ENCODE assay signal across 8 mouse cellular contexts in genomic region chr2:116066057-116066941, GRCm38 (mm10). TPM values are rescaled to one million over a fixed set of nuclear protein-coding genes. Genes with fewer than 3 reads are reported as not detected.
DNase-seq lines count a peak whose midpoint lies in the region; ATAC-seq lines count a peak whose summit lies in the region.

No protein-coding gene starts in this region.

- H3K9ac ChIP-seq in limb, embryonic 15.5 days, result peak overlapping the region; percentile 35
- peak overlapping the region; percentile 90 for H3K9ac ChIP-seq in neural tube, embryonic 11.5 days (ENCODE audit: low read length)

- peak overlapping the region; percentile 48 for H3K4me3 ChIP-seq in limb, embryonic 15.5 days
- peak overlapping the region; percentile 87 for H3K4me3 ChIP-seq in neural tube, embryonic 11.5 days (ENCODE audit: low read depth, low read length)

- H3K9me3 ChIP-seq in limb, embryonic 15.5 days, result no peaks in the 10 kb centered on the region
- H3K9me3 ChIP-seq in neural tube, embryonic 11.5 days (ENCODE audit: control insufficient read depth, low read length), result no peaks in the 10 kb centered on the region

- no peak for ATAC-seq in limb, embryonic 15.5 days (ENCODE audit: insufficient number of reproducible peaks, low FRiP score, low TSS enrichment, low read depth)
- ATAC-seq in neural tube, embryonic 11.5 days (ENCODE audit: insufficient read depth, low FRiP score, low TSS enrichment), result peak; percentile 24

- no peaks in the 10 kb centered on the region for H3K36me3 ChIP-seq in limb, embryonic 15.5 days
- H3K36me3 ChIP-seq in neural tube, embryonic 11.5 days (ENCODE audit: control insufficient read depth, insufficient read depth, low read length), result no peaks in the 10 kb centered on the region

- H3K27ac ChIP-seq in limb, embryonic 15.5 days, result peak overlapping the region; percentile 85
- peak overlapping the region; percentile 99 for H3K27ac ChIP-seq in neural tube, embryonic 11.5 days (ENCODE audit: low read depth, low read length)

- DNase-seq in right cerebral cortex, postnatal 10 days (ENCODE audit: low spot score in 2 of 2), result peak; percentile 66 to 70
- no peak for DNase-seq in right cerebral cortex, postnatal 36 days (ENCODE audit: low spot score in 2 of 2)
- peak; percentile 72 for DNase-seq in embryo, embryonic 10 days (ENCODE audit: low spot score)
- peak; percentile 51 to 61 for DNase-seq in heart, postnatal 14 days
- DNase-seq in neural tube, embryonic 11.5 days (ENCODE audit: low spot score), result peak; percentile 69
- DNase-seq in frontal cortex, adult 2 months (ENCODE audit: extremely low spot score in 1 of 2, low spot score in 1 of 2), result no peak
- DNase-seq in thymus, postnatal 36 days, result no peak

- peaks cover 54% of the 10 kb centered on the region for H3K27me3 ChIP-seq in limb, embryonic 15.5 days
- no peaks in the 10 kb centered on the region for H3K27me3 ChIP-seq in neural tube, embryonic 11.5 days (ENCODE audit: control insufficient read depth, insufficient read depth, low read length)

- WGBS in limb, embryonic 15.5 days, result under 1% methylated on average over 36 of the region's 36 CpGs
- WGBS in neural tube, embryonic 11.5 days, result under 1% methylated on average over 36 of the region's 36 CpGs

- H3K4me1 ChIP-seq in limb, embryonic 15.5 days, result peaks cover 52% of the 10 kb centered on the region
- no peaks in the 10 kb centered on the region for H3K4me1 ChIP-seq in neural tube, embryonic 11.5 days (ENCODE audit: control insufficient read depth, insufficient read depth, low read length)

- H3K4me2 ChIP-seq in limb, embryonic 15.5 days, result peak overlapping the region; percentile 82
- peak overlapping the region; percentile 99 for H3K4me2 ChIP-seq in neural tube, embryonic 11.5 days (ENCODE audit: low read depth)

- intact Hi-C loops in heart, postnatal 14 days (cut with DNase I), result loop anchor here (10.0 kb wide), 1 partner anchor 1441 kb away; no protein-coding TSS in a partner anchor

RNA-seq across cellular contexts. Expression of gene Meis2, which starts 0.7 kb away (rescaled TPM):
- 10 to 100 TPM; 19.9 to 21.3 TPM for total RNA-seq in heart, postnatal 14 days (2021)
- polyA plus RNA-seq in limb, embryonic 15.5 days (2015; fragmentation: Nextera tagmentation; extraction: Ambion mirVana), result 13.7 and 17.1 TPM in 2 replicates
- 111 and 117 TPM in 2 replicates for polyA plus RNA-seq in neural tube, embryonic 11.5 days (2014; fragmentation: Nextera tagmentation; extraction: Ambion mirVana)
- polyA plus RNA-seq in frontal cortex, adult 2 months (2012; rRNA removed), result 372 and 452 TPM in 2 replicates

Comparison
In these comparisons a context has a peak if more than half of its experiments do, and no peak if none do; other contexts are left out.
1. DNase-seq: peak in right cerebral cortex, postnatal 10 days (2 of 2), embryo, embryonic 10 days (single experiment), heart, postnatal 14 days (2 of 2) and neural tube, embryonic 11.5 days (single experiment); none in right cerebral cortex, postnatal 36 days (0 of 2), frontal cortex, adult 2 months (0 of 2) and thymus, postnatal 36 days (0 of 2).